Mouse (Mus musculus) hindbrain, postnatal 0 days (tissue): ENCODE measurements at regions not wholly inside any gene's neighbourhood (a gene's known extent, or its start where the extent isn't known, plus 50 kb on each side); places are given as distances from the start of the nearest gene placed in this dataset.
A peak's percentile ranks its signal among the peaks of the same experiment; 100 is the strongest.

Experiments used
- ATAC-seq: fragments of 200-750 bp; cut with Nextera tagmentation; 2 replicates; pipeline ENCODE4 v1.8.0; 2017; ENCODE audit warnings: mild to moderate bottlenecking, moderate TSS enrichment, moderate library complexity
- DNase-seq: peaks from one replicate; pipeline ENCODE4 v3.0.0-alpha.2; 2015; ENCODE audit warnings: low spot score
- H3K27ac ChIP-seq: fragments of 300-500 bp; sonication (generic); 2 replicates; pipeline ENCODE4 v1.5.1; 2014; ENCODE audit warnings: mild to moderate bottlenecking
- H3K27me3 ChIP-seq: fragments of 300-500 bp; sonication (generic); 2 replicates; pipeline ENCODE4 v1.6.1; 2014; ENCODE audit warnings: low read length, mixed read lengths; ENCODE audit not compliant: insufficient read depth
- H3K36me3 ChIP-seq: fragments of 300-500 bp; sonication (generic); 2 replicates; pipeline ENCODE4 v1.6.1; 2014; ENCODE audit warnings: low read length, mixed read lengths; ENCODE audit not compliant: insufficient read depth
- H3K4me1 ChIP-seq: fragments of 300-500 bp; sonication (generic); 2 replicates; pipeline ENCODE4 v1.6.1; 2014; ENCODE audit warnings: antibody characterized with exemption, low read length, mixed read lengths; ENCODE audit not compliant: insufficient read depth
- H3K4me2 ChIP-seq: fragments of 300-500 bp; sonication (generic); 2 replicates; pipeline ENCODE4 v1.6.1; 2014; ENCODE audit warnings: low read depth, mild to moderate bottlenecking, low read length, moderate library complexity, mixed read lengths
- H3K4me3 ChIP-seq: fragments of 300-500 bp; sonication (generic); 2 replicates; pipeline ENCODE4 v1.5.1; 2014; ENCODE audit warnings: low read length
- H3K9ac ChIP-seq: fragments of 300-500 bp; sonication (generic); replicated peaks from 2 replicates; pipeline ENCODE4 v1.6.1; 2014; ENCODE audit warnings: mild to moderate bottlenecking, low read length, moderate library complexity, mixed read lengths
- H3K9me3 ChIP-seq: fragments of 300-500 bp; sonication (generic); 2 replicates; pipeline ENCODE4 v1.6.1; 2016; ENCODE audit warnings: low read length, mixed read lengths
- CTCF ChIP-seq: IDR thresholded peaks from 2 replicates; pipeline ENCODE4 v1.5.1; 2016; ENCODE audit warnings: antibody characterized with exemption, control low read depth, low read depth
- WGBS: fragments of 180-500 bp; shearing (Covaris S2); extraction: QIAGEN DNeasy Blood & Tissue Kit; methylation state at CpG from one replicate; pipeline ENCODE4 v1.1.7; 2014; 5-methylcytosine and 5-hydroxymethylcytosine counted together

DNA sequence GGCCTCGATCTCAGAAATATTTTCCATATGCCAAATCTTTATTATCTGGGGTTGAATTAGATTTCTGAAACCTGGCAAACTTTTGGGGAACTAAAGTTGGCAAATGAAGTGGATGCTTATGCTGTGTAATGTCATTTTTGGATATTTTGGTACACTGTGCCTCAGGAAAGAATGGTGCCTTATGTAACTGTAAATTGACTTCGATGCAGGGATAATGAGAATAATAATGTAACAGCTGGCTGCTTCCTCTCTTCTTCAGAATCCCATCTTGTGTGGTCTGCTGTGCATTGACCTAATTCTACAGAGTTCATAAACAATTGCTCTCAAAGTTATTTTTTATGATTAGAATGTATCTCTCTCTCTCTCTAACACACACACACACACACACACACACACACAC lies 545.6 kb downstream of the Tfap2b start:
- DNase-seq = no peak
- TF ChIP-seq CTCF = no peak
- no peaks in the 10 kb centered on the region for H3K36me3 ChIP-seq
- H3K4me1 ChIP-seq = no peaks in the 10 kb centered on the region
- H3K4me3 ChIP-seq = no peak overlapping the region
- no peak overlapping the region for H3K27ac ChIP-seq
- no peak overlapping the region for H3K4me2 ChIP-seq
- no peak for ATAC-seq
- 83% methylated on average over 2 of the region's 2 CpGs for WGBS
- H3K27me3 ChIP-seq = no peaks in the 10 kb centered on the region
- no peaks in the 10 kb centered on the region for H3K9me3 ChIP-seq
- no peak overlapping the region for H3K9ac ChIP-seq

DNA sequence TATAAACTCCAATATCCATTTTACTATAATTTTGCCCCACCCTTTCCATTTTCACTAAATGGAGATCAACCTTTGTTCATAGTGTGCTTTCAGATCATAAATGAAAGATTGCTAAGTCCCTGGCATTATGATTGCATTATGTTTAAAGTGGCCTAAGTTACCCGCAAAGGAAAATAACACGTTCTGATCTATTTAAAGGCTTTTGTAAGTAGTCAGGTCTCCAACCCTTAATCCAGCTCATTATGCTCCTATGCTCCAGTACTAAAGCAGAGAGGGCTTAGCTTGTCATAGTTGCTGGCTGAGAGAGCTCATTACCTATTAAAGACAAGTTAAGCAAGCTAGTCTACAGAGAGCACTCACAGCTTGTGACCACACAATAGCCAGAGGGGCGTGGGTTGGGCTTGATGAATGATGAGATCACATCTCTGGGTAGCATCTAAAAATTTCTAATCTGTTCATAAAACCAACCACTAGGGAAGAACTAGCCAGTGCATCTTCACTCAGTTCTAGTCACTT lies 549.3 kb downstream of the Tfap2b start:
- H3K9me3 ChIP-seq = no peaks in the 10 kb centered on the region
- TF ChIP-seq CTCF = no peak
- 83% methylated on average over 3 of the region's 3 CpGs for WGBS

DNA sequence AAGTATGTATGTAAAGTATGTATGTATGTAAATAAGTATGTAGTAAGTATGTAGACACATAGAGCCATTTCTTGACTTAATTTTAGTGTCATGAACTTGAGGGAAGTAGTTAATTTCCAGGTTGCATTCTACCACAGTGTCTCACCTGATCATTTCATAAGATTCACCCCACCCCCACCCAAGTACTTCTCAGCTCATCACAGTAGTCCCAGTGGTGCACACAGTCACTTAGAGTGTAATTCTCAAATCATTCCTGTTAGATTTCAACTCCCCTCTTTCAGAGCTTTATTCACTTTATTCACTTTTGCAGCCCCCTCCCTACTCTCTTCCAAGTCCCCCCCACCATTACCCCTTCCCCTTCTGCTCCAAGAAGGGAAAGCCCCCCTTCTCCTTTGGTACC lies 558.2 kb downstream of the Tfap2b start:
- Histone ChIP-seq H3K4me2 (no peak overlapping the region), H3K9me3 (no peaks in the 10 kb centered on the region), H3K27me3 (no peaks in the 10 kb centered on the region), H3K27ac (no peak overlapping the region), H3K4me3 (no peak overlapping the region), H3K4me1 (no peaks in the 10 kb centered on the region), H3K9ac (no peak overlapping the region), H3K36me3 (no peaks in the 10 kb centered on the region)
- DNase-seq = no peak
- ATAC-seq = no peak
- TF ChIP-seq CTCF = no peak

More for the DNA sequence above, 549.3 kb downstream of the Tfap2b start:
- no peak for ATAC-seq
- Histone ChIP-seq H3K4me2 (no peak overlapping the region), H3K4me3 (no peak overlapping the region), H3K4me1 (no peaks in the 10 kb centered on the region), H3K27me3 (no peaks in the 10 kb centered on the region), H3K36me3 (no peaks in the 10 kb centered on the region), H3K27ac (no peak overlapping the region), H3K9ac (no peak overlapping the region)
- no peak for DNase-seq

DNA sequence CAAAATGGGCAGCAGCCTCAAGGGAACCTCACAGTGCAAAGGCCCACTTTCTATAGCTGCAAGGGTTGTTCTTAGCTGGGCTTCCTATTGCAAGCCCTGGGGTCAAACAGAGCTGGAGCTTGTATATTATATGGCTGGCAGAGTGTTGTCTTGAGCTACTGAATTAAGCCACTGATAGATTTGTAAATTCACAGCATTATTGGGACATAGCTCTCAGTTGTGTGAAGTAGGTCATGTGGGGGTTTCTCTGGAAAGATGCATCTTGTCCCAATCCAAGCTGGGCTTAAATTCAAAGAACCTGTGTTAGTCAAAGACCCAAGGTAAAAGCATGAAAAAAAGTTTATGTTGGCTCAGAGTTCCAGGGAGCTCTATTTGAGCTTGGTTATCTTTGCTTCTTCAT lies 563.6 kb downstream of the Tfap2b start:
- Histone ChIP-seq H3K4me2 (no peak overlapping the region), H3K36me3 (no peaks in the 10 kb centered on the region), H3K27ac (no peak overlapping the region), H3K27me3 (no peaks in the 10 kb centered on the region), H3K4me3 (no peak overlapping the region), H3K9me3 (no peaks in the 10 kb centered on the region), H3K4me1 (no peaks in the 10 kb centered on the region), H3K9ac (no peak overlapping the region)
- no peak for TF ChIP-seq CTCF
- DNase-seq (no peak), ATAC-seq (no peak)

DNA sequence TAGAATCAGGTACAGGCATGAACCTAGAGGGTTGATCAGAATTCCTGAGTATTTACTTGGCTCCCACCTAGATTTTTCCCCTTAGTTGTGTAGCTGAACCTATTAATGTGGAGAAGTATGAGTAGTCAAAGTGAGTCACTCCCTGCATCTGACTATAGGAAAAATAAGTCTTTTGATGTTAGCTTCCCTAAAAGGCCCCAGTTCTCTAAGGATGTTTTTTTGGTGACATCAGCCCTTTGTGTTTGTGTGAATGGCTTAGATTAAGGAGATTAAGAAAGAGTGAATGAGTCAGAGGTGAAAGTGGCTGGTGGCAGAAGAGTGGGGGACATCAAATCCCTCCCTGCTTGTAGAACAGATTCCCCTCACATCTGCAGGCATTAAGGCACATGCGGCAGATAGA lies 565.8 kb downstream of the Tfap2b start:
- no peak for ATAC-seq

DNA sequence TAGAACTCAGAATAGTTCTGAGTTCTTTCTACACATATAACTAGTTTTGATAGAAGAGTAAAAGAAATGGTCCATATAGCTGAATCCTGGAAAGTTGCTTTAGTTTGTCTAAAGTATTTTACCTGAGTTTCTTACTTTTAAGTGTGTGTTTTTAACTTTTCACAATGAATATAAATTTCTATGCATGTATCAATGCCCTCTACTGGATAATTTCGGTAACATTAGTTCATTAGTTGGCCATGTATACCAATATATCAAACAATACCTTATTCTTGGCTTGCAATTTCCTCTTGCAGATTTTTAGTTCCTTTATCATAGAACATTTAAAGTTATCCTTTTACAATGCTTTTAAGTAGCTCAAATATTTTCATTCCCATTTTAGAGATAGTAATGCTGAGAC lies 568.8 kb downstream of the Tfap2b start:
- no peak overlapping the region for H3K4me3 ChIP-seq
- ATAC-seq (no peak), DNase-seq (peak; percentile 18)
- no peaks in the 10 kb centered on the region for H3K4me1 ChIP-seq
- 85% methylated on average over 1 of the region's 1 CpGs for WGBS
- no peaks in the 10 kb centered on the region for H3K9me3 ChIP-seq
- no peaks in the 10 kb centered on the region for H3K36me3 ChIP-seq
- no peaks in the 10 kb centered on the region for H3K27me3 ChIP-seq
- no peak overlapping the region for H3K27ac ChIP-seq
- H3K9ac ChIP-seq = no peak overlapping the region
- H3K4me2 ChIP-seq = no peak overlapping the region
- TF ChIP-seq CTCF = no peak

More for the DNA sequence above, 565.8 kb downstream of the Tfap2b start:
- Histone ChIP-seq H3K27me3 (no peaks in the 10 kb centered on the region), H3K4me1 (no peaks in the 10 kb centered on the region), H3K4me2 (no peak overlapping the region), H3K9ac (no peak overlapping the region), H3K27ac (no peak overlapping the region), H3K4me3 (no peak overlapping the region), H3K36me3 (no peaks in the 10 kb centered on the region), H3K9me3 (no peaks in the 10 kb centered on the region)
- WGBS = 82% methylated on average over 1 of the region's 1 CpGs
- DNase-seq = no peak
- no peak for TF ChIP-seq CTCF

DNA sequence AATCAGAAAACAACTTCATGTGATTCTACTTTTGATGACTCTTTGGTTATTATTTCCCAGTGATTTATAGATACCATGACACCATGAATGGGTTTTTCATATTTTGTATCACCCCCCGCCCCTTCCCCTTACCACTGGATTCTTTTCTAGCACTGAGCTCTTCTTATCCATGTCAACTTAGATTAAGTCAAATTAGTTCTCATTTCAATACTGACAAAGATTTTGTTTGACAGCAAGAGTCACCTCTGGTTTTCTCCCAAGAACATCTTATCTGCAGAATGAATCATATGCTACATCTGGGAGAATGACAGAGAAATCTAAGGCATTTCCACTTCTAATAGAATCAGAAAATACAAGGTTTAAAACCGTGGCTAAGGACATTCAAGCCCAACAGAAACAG lies 578.3 kb downstream of the Tfap2b start:
- H3K27me3 ChIP-seq = no peaks in the 10 kb centered on the region
- no peaks in the 10 kb centered on the region for H3K9me3 ChIP-seq
- H3K4me3 ChIP-seq = no peak overlapping the region
- H3K27ac ChIP-seq = no peak overlapping the region
- no peak for TF ChIP-seq CTCF
- DNase-seq (no peak), ATAC-seq (no peak)
- 79% methylated on average over 2 of the region's 2 CpGs for WGBS
- H3K36me3 ChIP-seq = no peaks in the 10 kb centered on the region
- H3K4me2 ChIP-seq = no peak overlapping the region
- no peak overlapping the region for H3K9ac ChIP-seq
- no peaks in the 10 kb centered on the region for H3K4me1 ChIP-seq
